ENCODE assay signal across 9 mouse cellular contexts in the genomic region with DNA sequence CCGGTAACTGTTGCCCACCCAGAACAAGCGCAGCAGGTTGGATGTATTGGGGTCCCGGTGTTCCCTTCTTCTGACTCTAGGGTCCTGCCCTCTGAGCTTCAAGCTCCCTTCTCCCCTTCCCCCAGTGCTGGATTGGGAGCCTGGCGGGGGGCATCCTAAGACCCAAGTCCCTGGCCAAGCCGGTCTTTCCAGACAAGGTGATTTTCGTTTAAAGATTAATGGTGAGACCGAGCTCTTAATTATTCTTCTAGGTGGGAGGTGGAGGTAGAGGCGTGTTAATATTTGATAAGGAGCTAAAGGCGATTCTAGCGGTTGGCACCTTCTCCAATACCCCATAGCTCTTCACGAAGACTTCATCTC. TPM values are rescaled to one million over a fixed set of nuclear protein-coding genes. Genes with fewer than 3 reads are reported as not detected.
A peak's percentile ranks its signal among the peaks of the same experiment; 100 is the strongest.
DNase-seq lines count a peak whose midpoint lies in the region; ATAC-seq and TF ChIP-seq lines count a peak whose summit lies in the region.
"Had no signal": no experiment of that assay in that cellular context is flagged by ENCODE, and none has a peak within 500 bp of the region (broad histone marks: within the 10 kb centered on the region; RNA-seq: fewer than 3 reads in every experiment).

No protein-coding gene starts in this region.

- TF ChIP-seq CTCF in gastrocnemius, adult 2 months (IDR thresholded peaks at IDR 0.05) = no peak
- no peak for TF ChIP-seq CTCF in ES-Bruce4 (IDR thresholded peaks at IDR 0.05; ENCODE audit: low read depth, low read length)
- no peak for TF ChIP-seq CTCF in thymus, adult 2 months (IDR thresholded peaks at IDR 0.05; ENCODE audit: borderline replicate concordance, control insufficient read depth, extremely low read depth, insufficient read depth, low read length, poor library complexity)

- 0 out of 2 replicates have a peak, but pooled peaks cover 2% of the 10 kb centered on the region for H3K27me3 ChIP-seq in ES-Bruce4 (ENCODE audit: control insufficient read depth, insufficient read depth, low read length, poor library complexity, severe bottlenecking)
- peaks cover 61% of the 10 kb centered on the region for H3K27me3 ChIP-seq in hindbrain, embryonic 13.5 days
- H3K27me3 ChIP-seq in limb, embryonic 11.5 days (ENCODE audit: control insufficient read depth, insufficient read depth, low read length) = peaks cover 32% of the 10 kb centered on the region
- H3K27me3 ChIP-seq in thymus, adult 2 months (ENCODE audit: control insufficient read depth, insufficient read depth, low read length) = peaks cover 18% of the 10 kb centered on the region

- ATAC-seq in hindbrain, embryonic 13.5 days (ENCODE audit: low FRiP score) = no peak
- no peak for ATAC-seq in limb, embryonic 11.5 days (ENCODE audit: insufficient number of reproducible peaks, low FRiP score, low TSS enrichment, low read depth)

- peak overlapping the region; percentile 64 for H3K4me2 ChIP-seq in hindbrain, embryonic 13.5 days
- peak overlapping the region; percentile 39 for H3K4me2 ChIP-seq in limb, embryonic 11.5 days (ENCODE audit: low read depth, severe bottlenecking)

- no peak for DNase-seq in gastrocnemius, adult 2 months
- no peak for DNase-seq in gastrocnemius, postnatal 36 days
- peak; percentile 44 for DNase-seq in limb, embryonic 11.5 days (ENCODE audit: low spot score)
- no peak for DNase-seq in thymus, postnatal 14 days
- no peak for DNase-seq in thymus, adult 2 months
- DNase-seq in testis, postnatal 10 days (ENCODE audit: low spot score) = no peak

- H3K9me3 ChIP-seq in ES-Bruce4 (replicated peaks; ENCODE audit: control insufficient read depth, insufficient read depth, low read length, poor library complexity, severe bottlenecking) = no peaks in the 10 kb centered on the region
- H3K9me3 ChIP-seq in hindbrain, embryonic 13.5 days = no peaks in the 10 kb centered on the region
- H3K9me3 ChIP-seq in limb, embryonic 11.5 days (ENCODE audit: control insufficient read depth, low read length) = no peaks in the 10 kb centered on the region

- peak overlapping the region; percentile 71 for H3K4me3 ChIP-seq in gastrocnemius, adult 2 months
- H3K4me3 ChIP-seq in ES-Bruce4 (ENCODE audit: low read depth, low read length) = peak overlapping the region; percentile 65
- peak overlapping the region; percentile 39 for H3K4me3 ChIP-seq in hindbrain, embryonic 13.5 days
- H3K4me3 ChIP-seq in limb, embryonic 11.5 days (ENCODE audit: low read depth, low read length) = no peak overlapping the region
- no peak overlapping the region for H3K4me3 ChIP-seq in thymus, adult 2 months (ENCODE audit: control insufficient read depth, insufficient read depth, low read length)

- H3K4me1 ChIP-seq in ES-Bruce4 (ENCODE audit: control insufficient read depth, insufficient read depth, low read length) = peaks cover 2% of the 10 kb centered on the region
- H3K4me1 ChIP-seq in hindbrain, embryonic 13.5 days (replicated peaks) = peaks cover 26% of the 10 kb centered on the region
- 0 out of 2 replicates have a peak, but pooled peaks cover 5% of the 10 kb centered on the region for H3K4me1 ChIP-seq in limb, embryonic 11.5 days (ENCODE audit: control insufficient read depth, insufficient read depth, low read length)
- no peaks in the 10 kb centered on the region for H3K4me1 ChIP-seq in thymus, adult 2 months (replicated peaks; ENCODE audit: control insufficient read depth, insufficient read depth, low read length)

- peak overlapping the region; percentile 65 for H3K27ac ChIP-seq in gastrocnemius, adult 2 months
- H3K27ac ChIP-seq in ES-Bruce4 (ENCODE audit: insufficient read depth, low read length) = no peak overlapping the region
- no peak overlapping the region for H3K27ac ChIP-seq in hindbrain, embryonic 13.5 days
- no peak overlapping the region for H3K27ac ChIP-seq in limb, embryonic 11.5 days (replicated peaks; ENCODE audit: low read depth, low read length)
- H3K27ac ChIP-seq in thymus, adult 2 months (ENCODE audit: control insufficient read depth, insufficient read depth, low read length) = no peak overlapping the region

- peak overlapping the region; percentile 55 for H3K9ac ChIP-seq in ES-Bruce4 (ENCODE audit: low read depth, poor library complexity, severe bottlenecking)
- H3K9ac ChIP-seq in hindbrain, embryonic 13.5 days = no peak overlapping the region
- no peak overlapping the region for H3K9ac ChIP-seq in limb, embryonic 11.5 days (ENCODE audit: low read length)

- no peaks in the 10 kb centered on the region for H3K36me3 ChIP-seq in ES-Bruce4 (ENCODE audit: control insufficient read depth, insufficient read depth, low read length, poor library complexity, severe bottlenecking)
- H3K36me3 ChIP-seq in hindbrain, embryonic 13.5 days = no peaks in the 10 kb centered on the region
- H3K36me3 ChIP-seq in limb, embryonic 11.5 days (ENCODE audit: control insufficient read depth, insufficient read depth, low read length) = no peaks in the 10 kb centered on the region
- H3K36me3 ChIP-seq in thymus, adult 2 months (ENCODE audit: control insufficient read depth, insufficient read depth, low read length) = no peaks in the 10 kb centered on the region

- WGBS in hindbrain, embryonic 13.5 days = 3% methylated on average over 11 of the region's 11 CpGs
- WGBS in limb, embryonic 11.5 days = 6% methylated on average over 11 of the region's 11 CpGs
- 13% methylated on average over 11 of the region's 11 CpGs for WGBS in thymus, adult 2 months

- no peak for TF ChIP-seq POLR2A in ES-Bruce4 (IDR thresholded peaks at IDR 0.05; ENCODE audit: insufficient read depth, low read length)
- TF ChIP-seq POLR2A in thymus, adult 2 months (IDR thresholded peaks at IDR 0.05; ENCODE audit: control insufficient read depth, extremely low read depth, insufficient read depth, low read length, poor library complexity) = no peak

- intact Hi-C loops in gastrocnemius, adult 2 months (cut with DNase I) = no loop called here
- intact Hi-C loops in gastrocnemius, postnatal 36 days (cut with DNase I) = no loop called here

- no peak for TF ChIP-seq EP300 in ES-Bruce4 (IDR thresholded peaks at IDR 0.05; ENCODE audit: insufficient read depth, low read depth, low read length)

RNA-seq across cellular contexts. Expression of a gene that starts 0.7 kb away (rescaled TPM):
- 10 to 100 TPM; 10.2 to 13.5 TPM for total RNA-seq in gastrocnemius, adult 2 months (2021)
- total RNA-seq in gastrocnemius, postnatal 36 days (2021) = 10 to 100 TPM; 12.9 to 14.6 TPM
- polyA plus RNA-seq in ES-Bruce4 (2011; ENCODE audit: insufficient read depth, insufficient read length, low read depth, missing spikeins) = 277 and 320 TPM in 2 replicates
- 5.1 and 5.2 TPM in 2 replicates for polyA plus RNA-seq in hindbrain, embryonic 13.5 days (2015; fragmentation: Nextera tagmentation; extraction: Ambion mirVana)
- 0.17 TPM in 1 of 2 replicates, not detected in the other for polyA plus RNA-seq in limb, embryonic 11.5 days (2014; fragmentation: Nextera tagmentation; extraction: Ambion mirVana)
- polyA plus RNA-seq in thymus, adult 2 months (2012; rRNA removed) = 3.3 and 3.7 TPM in 2 replicates
- polyA plus RNA-seq: C2C12 had no signal

RNA-seq across cellular contexts. Expression of a gene that starts 42.1 kb away (rescaled TPM):
- total RNA-seq in gastrocnemius, adult 2 months (2021) = 10 to 100 TPM; 13.7 to 16.5 TPM
- total RNA-seq in gastrocnemius, postnatal 36 days (2021) = 10 to 100 TPM; 11.7 to 12.8 TPM
- polyA plus RNA-seq in ES-Bruce4 (2011; ENCODE audit: insufficient read depth, insufficient read length, low read depth, missing spikeins) = 37.0 and 39.6 TPM in 2 replicates
- polyA plus RNA-seq in hindbrain, embryonic 13.5 days (2015; fragmentation: Nextera tagmentation; extraction: Ambion mirVana) = 64.0 and 69.1 TPM in 2 replicates
- polyA plus RNA-seq in limb, embryonic 11.5 days (2014; fragmentation: Nextera tagmentation; extraction: Ambion mirVana) = 72.4 and 73.5 TPM in 2 replicates
- 15.4 and 17.4 TPM in 2 replicates for polyA plus RNA-seq in thymus, adult 2 months (2012; rRNA removed)

Comparison
In these comparisons a context has a peak if more than half of its experiments do, and no peak if none do; other contexts are left out.
1. H3K4me3 ChIP-seq: peak in gastrocnemius, adult 2 months (single experiment), ES-Bruce4 (single experiment) and hindbrain, embryonic 13.5 days (single experiment); none in limb, embryonic 11.5 days (single experiment) and thymus, adult 2 months (single experiment).
2. RNA of a gene that starts 0.7 kb away (polyA plus RNA-seq): 277 to 320 TPM in ES-Bruce4; 5.1 to 5.2 TPM in hindbrain, embryonic 13.5 days, 3.3 to 3.7 TPM in thymus, adult 2 months and 0.17 TPM in limb, embryonic 11.5 days; every median in the first group is over 10 times any median in the second.